Mouse (Mus musculus): Measurements from ENCODE around the gene Zdhhc14. TPM values are rescaled to one million over a fixed set of nuclear protein-coding genes. Genes with fewer than 3 reads are reported as not detected.
A peak's percentile ranks its signal among the peaks of the same experiment; 100 is the strongest.

The Zdhhc14 gene
- polyA plus RNA-seq, 1 experiment, result 2.9 TPM

- Histone ChIP-seq H3K36me3 (ENCODE audit: control insufficient read depth, insufficient read depth, low read length) (no peaks in the 10 kb centered on the region), H3K27me3 (ENCODE audit: control insufficient read depth, insufficient read depth, low read length) (no peaks in the 10 kb centered on the region), H3K27ac (ENCODE audit: insufficient read depth, low read depth, low read length) (no peak overlapping the region), H3K4me3 (ENCODE audit: low read depth, low read length) (no peak overlapping the region), H3K4me1 (ENCODE audit: control insufficient read depth, insufficient read depth, insufficient read length, low read length) (peaks cover 16% of the 10 kb centered on the region; the same call in 1 of the 2 replicates)
- TF ChIP-seq POLR2A (IDR thresholded peaks at IDR 0.05; ENCODE audit: low read depth, low read length) (no peak), CTCF (IDR thresholded peaks at IDR 0.05; ENCODE audit: extremely low read depth, insufficient read length, insufficient replicate concordance, low read depth, low read length) (no peak)
- WGBS, result 92% methylated on average over 12 of the region's 12 CpGs
Observed at GRCm38 (mm10) chr17:5792164-5792791, 299.9 kb downstream of the Zdhhc14 start.

- Histone ChIP-seq H3K27me3 (ENCODE audit: control insufficient read depth, insufficient read depth, low read length) (no peaks in the 10 kb centered on the region), H3K27ac (ENCODE audit: insufficient read depth, low read depth, low read length) (peak overlapping the region; percentile 57), H3K36me3 (ENCODE audit: control insufficient read depth, insufficient read depth, low read length) (no peaks in the 10 kb centered on the region), H3K4me3 (ENCODE audit: low read depth, low read length) (no peak overlapping the region), H3K4me1 (ENCODE audit: control insufficient read depth, insufficient read depth, insufficient read length, low read length) (peaks cover 27% of the 10 kb centered on the region; the same call in 1 of the 2 replicates)
- 37% methylated on average over 4 of the region's 4 CpGs for WGBS
- TF ChIP-seq POLR2A (IDR thresholded peaks at IDR 0.05; ENCODE audit: low read depth, low read length) (no peak), CTCF (IDR thresholded peaks at IDR 0.05; ENCODE audit: extremely low read depth, insufficient read length, insufficient replicate concordance, low read depth, low read length) (no peak)
Observed at GRCm38 (mm10) chr17:5793593-5793992, 301.2 kb downstream of the Zdhhc14 start.

DNA sequence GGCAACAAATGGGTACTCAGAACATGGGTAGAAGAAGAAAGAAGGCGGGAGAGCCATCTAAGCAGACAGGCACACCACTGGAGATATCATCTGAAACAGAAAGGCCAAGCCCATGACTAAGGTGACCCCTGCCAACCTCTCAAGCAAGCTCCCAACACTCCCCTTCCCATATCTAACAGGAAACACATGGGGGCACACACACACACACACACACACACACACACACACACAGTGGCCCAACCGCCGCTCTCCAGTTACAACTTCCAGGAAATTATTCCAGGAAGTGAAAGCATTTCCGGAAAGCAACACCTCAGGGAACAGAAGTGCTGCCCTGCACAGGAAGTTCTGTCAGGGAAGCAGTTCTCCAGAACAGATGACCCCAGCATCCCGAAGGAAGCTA, 301.9 kb downstream of the Zdhhc14 start:
- Histone ChIP-seq H3K27ac (ENCODE audit: insufficient read depth, low read depth, low read length) (peak overlapping the region; percentile 57; the same call in 1 of the 2 replicates), H3K27me3 (ENCODE audit: control insufficient read depth, insufficient read depth, low read length) (no peaks in the 10 kb centered on the region), H3K4me1 (ENCODE audit: control insufficient read depth, insufficient read depth, insufficient read length, low read length) (peaks cover 31% of the 10 kb centered on the region; the same call in 1 of the 2 replicates), H3K36me3 (ENCODE audit: control insufficient read depth, insufficient read depth, low read length) (no peaks in the 10 kb centered on the region), H3K4me3 (ENCODE audit: low read depth, low read length) (no peak overlapping the region)
- 72% methylated on average over 5 of the region's 5 CpGs for WGBS
- TF ChIP-seq POLR2A (IDR thresholded peaks at IDR 0.05; ENCODE audit: low read depth, low read length), result no peak

DNA sequence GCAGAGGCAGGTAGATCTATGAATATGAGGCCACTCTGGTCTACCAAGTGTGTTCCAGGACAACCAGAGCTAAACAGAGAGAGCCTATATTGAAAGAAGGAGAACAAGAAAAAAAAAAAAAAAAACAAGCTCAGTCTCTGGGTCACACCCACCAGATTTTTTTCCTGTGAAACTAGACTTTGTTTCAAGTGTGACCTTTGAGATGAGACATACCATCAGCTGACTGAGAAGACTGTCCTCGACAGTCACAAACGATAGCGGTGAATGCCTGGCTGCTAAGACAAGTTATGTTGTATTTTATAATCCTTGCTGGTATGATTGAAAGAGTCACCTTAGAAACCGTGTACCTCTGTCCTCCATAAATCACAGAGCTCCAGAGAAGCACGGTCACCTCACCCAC, 303.0 kb downstream of the Zdhhc14 start:
- peaks cover 38% of the 10 kb centered on the region for H3K4me1 ChIP-seq (ENCODE audit: control insufficient read depth, insufficient read depth, insufficient read length, low read length)
- peak overlapping the region; percentile 46 for H3K27ac ChIP-seq (ENCODE audit: insufficient read depth, low read depth, low read length)
- no peaks in the 10 kb centered on the region for H3K36me3 ChIP-seq (ENCODE audit: control insufficient read depth, insufficient read depth, low read length)
- 48% methylated on average over 5 of the region's 5 CpGs for WGBS
- H3K27me3 ChIP-seq (ENCODE audit: control insufficient read depth, insufficient read depth, low read length), result no peaks in the 10 kb centered on the region
- H3K4me3 ChIP-seq (ENCODE audit: low read depth, low read length), result no peak overlapping the region
- TF ChIP-seq CTCF (IDR thresholded peaks at IDR 0.05; ENCODE audit: extremely low read depth, insufficient read length, insufficient replicate concordance, low read depth, low read length) (no peak), POLR2A (IDR thresholded peaks at IDR 0.05; ENCODE audit: low read depth, low read length) (no peak)

DNA sequence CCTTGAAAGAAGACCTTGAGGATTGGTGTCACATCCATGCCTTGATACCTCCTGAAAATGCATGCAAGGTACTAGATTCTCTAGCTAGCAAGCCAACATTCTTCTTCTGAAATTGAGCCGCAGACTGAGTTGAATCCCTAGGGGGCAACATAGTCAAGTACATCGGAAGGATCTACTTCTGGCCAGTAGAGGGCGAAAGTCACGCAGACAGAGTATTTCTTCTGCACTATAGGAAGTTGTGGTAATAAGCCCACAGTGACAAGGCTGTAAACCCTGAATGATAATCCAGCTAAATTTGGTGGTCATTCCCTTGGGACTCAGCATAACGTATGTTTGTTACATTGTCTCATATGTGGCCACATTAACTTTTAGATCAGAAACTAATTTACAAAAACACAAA, 303.5 kb downstream of the Zdhhc14 start:
- no peaks in the 10 kb centered on the region for H3K36me3 ChIP-seq (ENCODE audit: control insufficient read depth, insufficient read depth, low read length)
- peak overlapping the region; percentile 46 for H3K27ac ChIP-seq (ENCODE audit: insufficient read depth, low read depth, low read length)
- no peaks in the 10 kb centered on the region for H3K27me3 ChIP-seq (ENCODE audit: control insufficient read depth, insufficient read depth, low read length)
- H3K4me3 ChIP-seq (ENCODE audit: low read depth, low read length), result no peak overlapping the region
- peaks cover 41% of the 10 kb centered on the region for H3K4me1 ChIP-seq (ENCODE audit: control insufficient read depth, insufficient read depth, insufficient read length, low read length)
- 1% methylated on average over 5 of the region's 5 CpGs for WGBS
- no peak for TF ChIP-seq CTCF (IDR thresholded peaks at IDR 0.05; ENCODE audit: extremely low read depth, insufficient read length, insufficient replicate concordance, low read depth, low read length)
- no peak for TF ChIP-seq POLR2A (IDR thresholded peaks at IDR 0.05; ENCODE audit: low read depth, low read length)

DNA sequence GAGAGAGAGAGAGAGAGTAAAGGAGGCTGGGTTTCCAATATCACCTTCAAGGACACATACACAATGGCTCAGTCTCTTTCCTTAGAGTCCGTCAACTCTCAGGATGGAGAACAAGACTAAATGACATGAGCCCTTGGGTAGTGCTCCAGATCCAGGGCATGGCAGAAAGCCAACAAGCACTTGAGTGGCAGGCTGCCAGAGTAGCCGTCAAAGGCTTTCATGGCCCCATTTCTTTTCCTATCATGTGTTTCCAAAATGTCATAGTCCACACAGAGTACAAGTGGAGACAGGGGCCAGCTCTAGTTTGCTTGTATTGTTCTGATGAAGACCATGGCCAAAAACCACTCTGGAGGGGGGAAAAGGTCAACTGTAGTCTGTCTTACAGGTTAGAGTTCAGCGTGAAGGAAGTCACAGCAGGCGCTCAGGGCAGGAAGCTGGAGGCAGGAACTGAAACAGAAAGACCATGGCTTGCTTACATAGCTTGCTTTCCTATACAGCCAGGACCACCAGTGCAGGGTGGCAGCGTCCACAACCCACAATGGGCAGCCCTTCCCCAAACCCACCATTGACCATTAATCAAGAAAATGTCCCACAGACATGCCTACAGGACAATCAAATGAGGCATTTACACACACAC, 304.9 kb downstream of the Zdhhc14 start:
- Histone ChIP-seq H3K36me3 (ENCODE audit: control insufficient read depth, insufficient read depth, low read length) (no peaks in the 10 kb centered on the region), H3K4me3 (ENCODE audit: low read depth, low read length) (no peak overlapping the region), H3K4me1 (ENCODE audit: control insufficient read depth, insufficient read depth, insufficient read length, low read length) (peaks cover 53% of the 10 kb centered on the region), H3K27ac (ENCODE audit: insufficient read depth, low read depth, low read length) (peak overlapping the region; percentile 48; the same call in 1 of the 2 replicates), H3K27me3 (ENCODE audit: control insufficient read depth, insufficient read depth, low read length) (no peaks in the 10 kb centered on the region)
- 51% methylated on average over 5 of the region's 5 CpGs for WGBS
- TF ChIP-seq CTCF (IDR thresholded peaks at IDR 0.05; ENCODE audit: extremely low read depth, insufficient read length, insufficient replicate concordance, low read depth, low read length), result no peak
- no peak for TF ChIP-seq POLR2A (IDR thresholded peaks at IDR 0.05; ENCODE audit: low read depth, low read length)

- WGBS, result 31% methylated on average over 13 of the region's 13 CpGs
- Histone ChIP-seq H3K27ac (ENCODE audit: insufficient read depth, low read depth, low read length) (peak overlapping the region; percentile 55), H3K27me3 (ENCODE audit: control insufficient read depth, insufficient read depth, low read length) (no peaks in the 10 kb centered on the region), H3K4me1 (ENCODE audit: control insufficient read depth, insufficient read depth, insufficient read length, low read length) (peaks cover 58% of the 10 kb centered on the region), H3K36me3 (ENCODE audit: control insufficient read depth, insufficient read depth, low read length) (no peaks in the 10 kb centered on the region), H3K4me3 (ENCODE audit: low read depth, low read length) (no peak overlapping the region)
- TF ChIP-seq CTCF (IDR thresholded peaks at IDR 0.05; ENCODE audit: extremely low read depth, insufficient read length, insufficient replicate concordance, low read depth, low read length) (no peak), POLR2A (IDR thresholded peaks at IDR 0.05; ENCODE audit: low read depth, low read length) (no peak)
Observed at GRCm38 (mm10) chr17:5798221-5798801, 306.0 kb downstream of the Zdhhc14 start.

Data from small intestine, adult 2 months (tissue).